Mouse (Mus musculus) telencephalon, adult 2 months (tissue): ENCODE results near the gene Flcn.

ENCODE experiments used
- DNase-seq: peaks from one replicate; pipeline ENCODE4 v3.0.0-alpha.2; 2011; ENCODE audit warnings: low read depth, low spot score

Gene Flcn

GRCm38 (mm10) chr11:59769738-59770137 lies 40.1 kb downstream of the Flcn start:
- DNase-seq = no peak

- no peak for DNase-seq
Observed at GRCm38 (mm10) chr11:59769307-59769706, 40.5 kb downstream of the Flcn start.

GRCm38 (mm10) chr11:59760796-59761195 lies 49.0 kb downstream of the Flcn start:
- DNase-seq = no peak

GRCm38 (mm10) chr11:59759626-59760025 lies 50.2 kb downstream of the Flcn start:
- no peak for DNase-seq

- peak; percentile 76 for DNase-seq
Observed at GRCm38 (mm10) chr11:59759178-59759577, 50.6 kb downstream of the Flcn start.

GRCm38 (mm10) chr11:59758191-59758985 lies 51.4 kb downstream of the Flcn start:
- no peak for DNase-seq

- DNase-seq = no peak
Observed at GRCm38 (mm10) chr11:59756351-59756750, 53.5 kb downstream of the Flcn start.

GRCm38 (mm10) chr11:59754504-59754903 lies 55.3 kb downstream of the Flcn start:
- no peak for DNase-seq

- no peak for DNase-seq
Observed at GRCm38 (mm10) chr11:59749050-59749449, 60.8 kb downstream of the Flcn start.

GRCm38 (mm10) chr11:59746614-59747013 lies 63.2 kb downstream of the Flcn start:
- no peak for DNase-seq

GRCm38 (mm10) chr11:59745851-59746250 lies 64.0 kb downstream of the Flcn start:
- DNase-seq = no peak

GRCm38 (mm10) chr11:59744374-59744773 lies 65.4 kb downstream of the Flcn start:
- DNase-seq = no peak

- DNase-seq = peak; percentile 26
Observed at GRCm38 (mm10) chr11:59743712-59744111, 66.1 kb downstream of the Flcn start.

GRCm38 (mm10) chr11:59743307-59743706 lies 66.5 kb downstream of the Flcn start:
- DNase-seq = no peak

GRCm38 (mm10) chr11:59741915-59742314 lies 67.9 kb downstream of the Flcn start:
- DNase-seq = no peak
